Mouse (Mus musculus): ENCODE results near the gene Map2k2. TPM values are rescaled to one million over a fixed set of nuclear protein-coding genes. Genes with fewer than 3 reads are reported as not detected.

Gene Map2k2
- total and polyA plus RNA-seq, 2 experiments from 2014 or later, result 210 to 261 TPM

- no peaks in the 10 kb centered on the region for H3K9me3 ChIP-seq (ENCODE audit: low read length)
- no peaks in the 10 kb centered on the region for H3K27me3 ChIP-seq (ENCODE audit: insufficient read depth, low read length)
- H3K36me3 ChIP-seq (ENCODE audit: insufficient read depth, low read length), result peaks cover 86% of the 10 kb centered on the region
- no peak overlapping the region for H3K4me3 ChIP-seq (ENCODE audit: low read depth, low read length)
- no peak overlapping the region for H3K4me2 ChIP-seq (ENCODE audit: low read depth, low read length, poor library complexity, severe bottlenecking)
- H3K27ac ChIP-seq (ENCODE audit: low read depth, low read length), result no peak overlapping the region
- ATAC-seq (ENCODE audit: low FRiP score) (no peak), DNase-seq (ENCODE audit: low spot score) (no peak)
- no peak overlapping the region for H3K9ac ChIP-seq (replicated peaks; ENCODE audit: low read length, poor library complexity, severe bottlenecking)
- 90% methylated on average over 11 of the region's 11 CpGs for WGBS
- H3K4me1 ChIP-seq (ENCODE audit: insufficient read depth, low read length), result no peaks in the 10 kb centered on the region
- no peak for TF ChIP-seq CTCF (IDR thresholded peaks at IDR 0.05)
Measured at GRCm38 (mm10) chr10:81077916-81078315, 27.8 kb upstream of the Map2k2 start.

- ATAC-seq (ENCODE audit: low FRiP score), result no peak
- no peak for DNase-seq (ENCODE audit: low spot score)
- Histone ChIP-seq H3K9ac (replicated peaks; ENCODE audit: low read length, poor library complexity, severe bottlenecking) (no peak overlapping the region), H3K4me2 (ENCODE audit: low read depth, low read length, poor library complexity, severe bottlenecking) (no peak overlapping the region), H3K27ac (ENCODE audit: low read depth, low read length) (no peak overlapping the region), H3K4me1 (ENCODE audit: insufficient read depth, low read length) (no peaks in the 10 kb centered on the region), H3K36me3 (ENCODE audit: insufficient read depth, low read length) (peaks cover 69% of the 10 kb centered on the region), H3K27me3 (ENCODE audit: insufficient read depth, low read length) (no peaks in the 10 kb centered on the region), H3K4me3 (ENCODE audit: low read depth, low read length) (no peak overlapping the region), H3K9me3 (ENCODE audit: low read length) (no peaks in the 10 kb centered on the region)
- 96% methylated on average over 31 of the region's 31 CpGs for WGBS
- TF ChIP-seq CTCF (IDR thresholded peaks at IDR 0.05), result no peak
Measured at GRCm38 (mm10) chr10:81080008-81080655, 25.6 kb upstream of the Map2k2 start.

DNA sequence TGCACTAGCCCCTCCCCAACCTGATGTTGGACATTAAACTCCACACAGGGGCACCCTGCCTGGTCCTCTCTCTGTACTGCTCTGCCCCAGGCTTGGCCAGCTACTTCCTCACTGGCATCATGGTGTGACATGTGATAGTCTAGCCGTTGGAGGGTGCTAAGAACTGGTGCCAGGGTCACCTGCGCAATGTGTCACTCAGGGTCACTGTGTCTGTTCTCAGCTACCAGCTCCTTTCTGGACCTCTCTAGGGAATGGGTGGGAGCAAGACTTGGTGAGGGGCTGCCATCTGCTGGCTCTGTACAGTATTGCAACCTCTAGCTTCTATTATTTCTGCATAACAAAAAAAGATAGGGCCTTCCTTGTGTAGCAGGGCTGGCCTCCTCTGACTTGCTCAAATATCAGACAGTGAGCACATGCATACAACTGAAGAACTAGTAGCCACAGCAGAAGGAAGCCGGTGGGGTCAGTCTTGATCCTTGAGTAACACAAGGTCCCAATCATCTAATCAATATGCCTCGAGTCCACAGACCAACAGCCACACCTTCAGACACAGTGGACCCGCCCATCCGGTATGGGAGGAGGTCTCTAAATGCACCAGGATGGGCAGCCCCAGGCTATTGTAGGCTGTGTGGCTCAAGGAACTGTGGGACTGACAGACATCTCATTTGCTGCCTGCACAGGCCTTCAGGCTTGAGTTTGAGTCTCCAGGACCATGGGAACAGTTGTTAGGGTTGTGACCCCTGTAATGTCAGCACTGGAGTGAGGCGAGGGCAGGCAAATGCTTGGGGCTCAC lies 23.4 kb upstream of the Map2k2 start:
- Histone ChIP-seq H3K9me3 (ENCODE audit: low read length) (no peaks in the 10 kb centered on the region), H3K36me3 (ENCODE audit: insufficient read depth, low read length) (peaks cover 52% of the 10 kb centered on the region), H3K4me3 (ENCODE audit: low read depth, low read length) (no peak overlapping the region), H3K27me3 (ENCODE audit: insufficient read depth, low read length) (no peaks in the 10 kb centered on the region), H3K4me2 (ENCODE audit: low read depth, low read length, poor library complexity, severe bottlenecking) (no peak overlapping the region), H3K9ac (replicated peaks; ENCODE audit: low read length, poor library complexity, severe bottlenecking) (no peak overlapping the region), H3K27ac (ENCODE audit: low read depth, low read length) (no peak overlapping the region), H3K4me1 (ENCODE audit: insufficient read depth, low read length) (no peaks in the 10 kb centered on the region)
- 76% methylated on average over 7 of the region's 7 CpGs for WGBS
- DNase-seq (ENCODE audit: low spot score), result peak; percentile 81
- peak; percentile 89 for TF ChIP-seq CTCF (IDR thresholded peaks at IDR 0.05)
- 0 out of 2 replicates have a peak, but pooled peaks have one; percentile 29 for ATAC-seq (ENCODE audit: low FRiP score)

GRCm38 (mm10) chr10:81087021-81087420 lies 18.7 kb upstream of the Map2k2 start:
- no peak overlapping the region for H3K4me3 ChIP-seq (ENCODE audit: low read depth, low read length)
- WGBS, result 45% methylated on average over 2 of the region's 2 CpGs
- H3K4me2 ChIP-seq (ENCODE audit: low read depth, low read length, poor library complexity, severe bottlenecking), result no peak overlapping the region
- peaks cover 6% of the 10 kb centered on the region for H3K36me3 ChIP-seq (ENCODE audit: insufficient read depth, low read length)
- H3K27me3 ChIP-seq (ENCODE audit: insufficient read depth, low read length), result no peaks in the 10 kb centered on the region
- H3K27ac ChIP-seq (ENCODE audit: low read depth, low read length), result no peak overlapping the region
- DNase-seq (ENCODE audit: low spot score) (no peak), ATAC-seq (ENCODE audit: low FRiP score) (no peak)
- H3K4me1 ChIP-seq (ENCODE audit: insufficient read depth, low read length), result no peaks in the 10 kb centered on the region
- peak; percentile 39 for TF ChIP-seq CTCF (IDR thresholded peaks at IDR 0.05)
- H3K9ac ChIP-seq (replicated peaks; ENCODE audit: low read length, poor library complexity, severe bottlenecking), result no peak overlapping the region
- no peaks in the 10 kb centered on the region for H3K9me3 ChIP-seq (ENCODE audit: low read length)

- no peak for ATAC-seq (ENCODE audit: low FRiP score)
- 52% methylated on average over 2 of the region's 2 CpGs for WGBS
- TF ChIP-seq CTCF (IDR thresholded peaks at IDR 0.05), result no peak
Measured at GRCm38 (mm10) chr10:81089216-81089615, 16.5 kb upstream of the Map2k2 start.

GRCm38 (mm10) chr10:81090621-81091020 lies 15.1 kb upstream of the Map2k2 start:
- H3K4me2 ChIP-seq (ENCODE audit: low read depth, low read length, poor library complexity, severe bottlenecking), result no peak overlapping the region
- no peaks in the 10 kb centered on the region for H3K36me3 ChIP-seq (ENCODE audit: insufficient read depth, low read length)
- H3K9me3 ChIP-seq (ENCODE audit: low read length), result no peaks in the 10 kb centered on the region
- DNase-seq (ENCODE audit: low spot score) (no peak), ATAC-seq (ENCODE audit: low FRiP score) (no peak)
- H3K4me3 ChIP-seq (ENCODE audit: low read depth, low read length), result no peak overlapping the region
- 79% methylated on average over 7 of the region's 7 CpGs for WGBS
- H3K27ac ChIP-seq (ENCODE audit: low read depth, low read length), result no peak overlapping the region
- no peaks in the 10 kb centered on the region for H3K4me1 ChIP-seq (ENCODE audit: insufficient read depth, low read length)
- H3K9ac ChIP-seq (replicated peaks; ENCODE audit: low read length, poor library complexity, severe bottlenecking), result no peak overlapping the region
- TF ChIP-seq CTCF (IDR thresholded peaks at IDR 0.05), result no peak
- H3K27me3 ChIP-seq (ENCODE audit: insufficient read depth, low read length), result no peaks in the 10 kb centered on the region

More at GRCm38 (mm10) chr10:81089216-81089615, 16.5 kb upstream of the Map2k2 start:
- H3K4me2 ChIP-seq (ENCODE audit: low read depth, low read length, poor library complexity, severe bottlenecking), result no peak overlapping the region
- peak; percentile 71 for DNase-seq (ENCODE audit: low spot score)
- no peak overlapping the region for H3K4me3 ChIP-seq (ENCODE audit: low read depth, low read length)
- no peaks in the 10 kb centered on the region for H3K27me3 ChIP-seq (ENCODE audit: insufficient read depth, low read length)
- no peaks in the 10 kb centered on the region for H3K9me3 ChIP-seq (ENCODE audit: low read length)
- H3K27ac ChIP-seq (ENCODE audit: low read depth, low read length), result no peak overlapping the region
- H3K36me3 ChIP-seq (ENCODE audit: insufficient read depth, low read length), result no peaks in the 10 kb centered on the region
- no peaks in the 10 kb centered on the region for H3K4me1 ChIP-seq (ENCODE audit: insufficient read depth, low read length)
- no peak overlapping the region for H3K9ac ChIP-seq (replicated peaks; ENCODE audit: low read length, poor library complexity, severe bottlenecking)
